Mouse (Mus musculus): ENCODE measurements around the gene Defb23. TPM values are rescaled to one million over a fixed set of nuclear protein-coding genes. Genes with fewer than 3 reads are reported as not detected.
"Not testable (repeated sequence)": the region's sequence is repeated elsewhere in the genome, so short reads cannot be mapped to it uniquely, and the experiment has no call there.

Gene Defb23
- total RNA-seq, 2 experiments from 2014 or later = not detected

- peak; percentile 91 for DNase-seq
These were observed 27.2 kb downstream of the Defb23 start for GRCm38 (mm10) chr2:152436983-152437860.

- no peak for DNase-seq
These were observed 28.0 kb downstream of the Defb23 start for GRCm38 (mm10) chr2:152436405-152436901.

GRCm38 (mm10) chr2:152428481-152428880 is 35.9 kb downstream of the Defb23 start:
- DNase-seq = not testable (repeated sequence)

GRCm38 (mm10) chr2:152427493-152427892 is 36.9 kb downstream of the Defb23 start:
- no peak for DNase-seq

GRCm38 (mm10) chr2:152415786-152416185 is 48.6 kb downstream of the Defb23 start:
- no peak for DNase-seq

GRCm38 (mm10) chr2:152415287-152415686 is 49.1 kb downstream of the Defb23 start, which contains the start of gene 6820408C15Rik:
Gene 6820408C15Rik, plus strand, starts transcription at chr2:152415587.
- DNase-seq = no peak

GRCm38 (mm10) chr2:152414591-152415165 is 49.7 kb downstream of the Defb23 start, which contains the start of gene Zcchc3:
Gene Zcchc3, minus strand, starts transcription at chr2:152415027.
- peak; percentile 84 for DNase-seq

GRCm38 (mm10) chr2:152413765-152414584 is 50.4 kb downstream of the Defb23 start:
- DNase-seq = no peak

- DNase-seq = no peak
These were observed 51.2 kb downstream of the Defb23 start for GRCm38 (mm10) chr2:152413158-152413764.

- DNase-seq = no peak
These were observed 51.8 kb downstream of the Defb23 start for GRCm38 (mm10) chr2:152412526-152413157.

- DNase-seq = no peak
These were observed 52.9 kb downstream of the Defb23 start for GRCm38 (mm10) chr2:152411471-152411870.

GRCm38 (mm10) chr2:152410971-152411371 is 53.4 kb downstream of the Defb23 start:
- peak; percentile 85 for DNase-seq

- DNase-seq = no peak
These were observed 54.6 kb downstream of the Defb23 start for GRCm38 (mm10) chr2:152409781-152410180.

Other genes with a start within 250 kb of the Defb23 start
- gene Csnk2a1, start 237.8 kb downstream of the Defb23 start, total RNA-seq (2021) = 10 to 100 TPM; 77.9 to 80.9 TPM
- gene Tbc1d20, start 170.8 kb downstream of the Defb23 start, total RNA-seq (2021) = 10 to 100 TPM; 36.9 to 41.9 TPM
- 10 to 100 TPM; 40.7 to 48.6 TPM for gene Rbck1, start 132.0 kb downstream of the Defb23 start, total RNA-seq (2021)
- gene Trib3, start 120.6 kb downstream of the Defb23 start, total RNA-seq (2021) = 1 to 10 TPM; 1.3 to 1.5 TPM
- under 1 TPM in 1 of 2 experiments, not detected in 1; 0.18 TPM for gene Nrsn2, start 88.0 kb downstream of the Defb23 start, total RNA-seq (2021)
- 1 to 10 TPM; 6.7 to 9.4 TPM for gene Sox12, start 66.6 kb downstream of the Defb23 start, total RNA-seq (2021)
- 1 to 10 TPM; 4.7 to 5.6 TPM for gene Zcchc3, start 49.6 kb downstream of the Defb23 start, total RNA-seq (2021)
- gene 6820408C15Rik, start 49.0 kb downstream of the Defb23 start, total RNA-seq (2021) = not detected
- gene Defb20, start 12.4 kb upstream of the Defb23 start, total RNA-seq (2021) = not detected
- not detected for gene Defb22, start 25.5 kb upstream of the Defb23 start, total RNA-seq (2021)
- gene Defb26, start 47.1 kb upstream of the Defb23 start, total RNA-seq (2021) = not detected
- not detected for gene Defb28, start 53.6 kb upstream of the Defb23 start, total RNA-seq (2021)
- gene Defb29, start 75.5 kb upstream of the Defb23 start, total RNA-seq (2021) = not detected
- gene Gm17416, start 104.7 kb upstream of the Defb23 start, total RNA-seq (2021) = not detected
- gene Defb21, start 108.1 kb upstream of the Defb23 start, total RNA-seq (2021) = not detected
- gene Defb19, start 115.7 kb upstream of the Defb23 start, total RNA-seq (2021) = not detected
- not detected for gene Defb45, start 134.8 kb upstream of the Defb23 start, total RNA-seq (2021)
- not detected for gene Defb36, start 139.7 kb upstream of the Defb23 start, total RNA-seq (2021)
- 1 to 10 TPM; 1.5 to 1.6 TPM for gene Defb25, start 158.4 kb upstream of the Defb23 start, total RNA-seq (2021)
- 10 to 100 TPM in 1 of 2 experiments, 1 to 10 TPM in 1; 9.1 to 11.5 TPM for gene Rem1, start 162.3 kb upstream of the Defb23 start, total RNA-seq (2021)
- 10 to 100 TPM; 56.0 to 61.1 TPM for gene H13, start 204.8 kb upstream of the Defb23 start, total RNA-seq (2021)
- gene Mcts2, start 222.4 kb upstream of the Defb23 start, total RNA-seq (2021) = 10 to 100 TPM; 12.5 to 19.3 TPM

Measured in gastrocnemius, postnatal 10 days (tissue).